Mouse (Mus musculus): ENCODE results near the gene Braf. TPM values are rescaled to one million over a fixed set of nuclear protein-coding genes. Genes with fewer than 3 reads are reported as not detected.
A peak's percentile ranks its signal among the peaks of the same experiment; 100 is the strongest.
"Not testable (repeated sequence)": the region's sequence is repeated elsewhere in the genome, so short reads cannot be mapped to it uniquely, and the experiment has no call there.

Gene Braf
- total RNA-seq (2021): 10 to 100 TPM; 43.2 to 46.1 TPM
- long read RNA-seq, experiment 1, partial matches to known transcripts: 1 of 5 reads
- long read RNA-seq, experiment 1, other reads (novel, unspliced or antisense): 4 of 5 reads
- long read RNA-seq, experiment 2, partial matches to known transcripts: 4 of 7 reads
- long read RNA-seq, experiment 2, other reads (novel, unspliced or antisense): 3 of 7 reads

DNA sequence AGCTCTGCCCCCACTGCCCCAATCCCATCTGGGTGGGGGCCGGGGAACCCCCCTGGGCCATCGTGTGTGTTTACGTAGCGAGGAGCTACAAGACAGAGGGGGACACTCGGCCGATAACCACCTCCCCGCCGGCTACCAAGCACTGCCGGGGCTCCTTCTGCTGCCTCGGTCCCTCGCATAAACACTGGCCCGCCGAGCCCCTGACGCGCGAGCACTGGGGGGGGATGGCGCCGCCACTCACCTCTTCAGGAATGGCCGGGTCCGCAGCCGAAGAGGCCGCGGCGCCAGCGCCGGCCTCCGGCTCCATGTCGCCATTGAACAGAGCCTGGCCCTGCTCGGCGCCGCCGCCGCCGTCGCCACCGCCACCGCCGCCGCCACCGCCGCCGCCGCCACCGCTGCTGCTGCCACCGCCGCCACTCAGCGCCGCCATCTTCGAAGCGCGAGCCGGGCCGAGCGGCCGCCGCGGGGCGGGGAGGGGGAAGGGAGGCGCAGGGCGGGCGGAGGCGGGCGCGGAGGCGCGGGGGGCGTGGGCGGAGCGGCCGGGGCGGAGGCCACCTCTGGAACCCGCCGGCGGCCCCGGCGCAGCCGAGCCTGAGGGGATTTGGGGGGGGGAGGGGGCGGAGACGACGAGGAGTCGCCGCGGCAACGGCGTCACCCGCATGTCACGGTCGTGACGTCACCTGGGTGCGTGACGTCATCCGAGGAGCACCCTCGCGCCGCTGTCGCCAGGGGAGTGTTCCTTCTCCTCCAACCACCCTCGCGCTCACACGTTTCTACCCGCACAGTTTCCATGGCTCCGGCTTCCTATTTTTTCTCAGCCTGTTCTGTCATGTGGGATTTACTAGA lies at the start of gene Braf:
Gene Braf (minus strand): TSS at position 598 of the 846 bp plus-strand sequence.
- peak; percentile 54 to 70 for DNase-seq (ENCODE audit: low spot score in 2 of 2)

DNA sequence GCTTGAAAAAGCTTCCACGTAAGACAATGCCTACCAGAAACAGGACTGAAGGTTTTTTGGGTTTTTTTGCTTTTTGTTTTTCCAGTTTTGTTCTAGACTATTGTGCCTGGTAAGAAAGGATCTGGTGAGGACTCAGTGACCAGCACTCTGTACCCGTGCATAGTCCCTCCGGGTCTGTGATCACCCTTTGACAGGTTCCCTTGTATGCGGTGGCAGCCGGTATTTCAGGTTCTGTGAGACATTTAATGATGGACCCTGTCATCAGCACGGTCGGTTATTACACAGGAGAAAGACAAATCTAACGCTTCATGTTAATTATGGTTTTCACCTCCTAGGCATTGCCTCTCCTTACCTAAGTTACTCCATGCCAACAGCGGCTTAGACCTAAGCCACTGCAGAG lies 49.8 kb upstream of the Braf start:
- no peak for DNase-seq (ENCODE audit: low spot score in 2 of 2)

DNA sequence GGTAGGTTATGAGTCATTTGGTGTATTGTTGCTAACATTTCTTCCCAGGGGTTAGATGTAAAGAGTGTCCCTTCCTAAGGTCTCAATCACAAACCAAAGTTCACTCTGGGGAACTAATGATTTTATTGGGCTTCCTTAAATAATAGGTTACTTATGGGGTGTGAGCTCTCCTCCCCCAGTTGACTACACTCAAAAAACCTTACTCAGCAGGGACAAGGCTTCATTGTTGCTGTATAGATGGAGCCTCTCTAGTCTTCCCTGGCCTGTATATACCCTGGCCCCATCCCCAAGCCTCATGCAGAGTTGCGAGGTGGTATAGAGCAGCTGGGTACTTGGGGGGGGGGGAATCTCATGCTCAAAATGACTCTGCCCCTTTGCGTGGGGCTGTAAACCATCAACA lies 32.0 kb upstream of the Braf start:
- no peak for DNase-seq (ENCODE audit: low spot score in 2 of 2)

DNA sequence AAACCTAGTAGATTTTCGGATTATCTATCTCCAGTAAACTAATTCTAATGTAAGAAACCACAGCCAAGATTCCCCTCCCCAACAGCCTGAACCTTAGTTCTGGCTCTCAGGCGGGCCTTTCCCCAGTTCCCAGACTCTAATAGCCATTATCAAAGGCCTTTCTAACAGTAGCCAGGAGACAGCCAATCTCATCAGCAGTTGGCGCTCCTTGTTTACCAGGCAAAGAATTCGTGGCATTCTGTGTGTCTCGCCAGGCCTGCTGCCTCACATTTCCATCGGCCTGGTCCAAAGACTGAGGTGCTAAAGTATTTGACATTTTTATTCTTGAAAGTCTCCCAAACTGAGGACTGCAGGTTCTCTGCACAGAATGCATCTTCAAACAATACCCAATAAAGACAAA lies 24.6 kb upstream of the Braf start:
- DNase-seq (ENCODE audit: low spot score in 2 of 2): no peak

DNA sequence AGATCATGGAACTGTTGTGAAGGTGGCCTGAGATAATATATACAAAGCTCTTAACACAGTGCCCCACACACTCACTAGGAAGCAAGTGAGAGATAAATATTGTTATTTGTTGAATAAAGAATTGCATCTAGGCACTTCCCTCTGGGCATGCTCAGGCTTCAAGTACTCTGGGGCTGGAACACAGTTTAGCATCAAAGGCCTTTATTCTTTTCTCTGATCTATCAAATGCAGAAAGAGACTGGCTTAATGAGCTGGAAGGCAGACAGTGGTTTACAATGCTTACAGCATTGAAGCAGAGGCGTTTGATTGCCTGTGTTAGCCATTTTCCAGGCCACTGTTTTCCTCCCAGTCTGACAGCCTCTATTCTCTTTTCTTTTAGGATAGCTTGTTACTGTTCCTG lies 21.8 kb upstream of the Braf start:
- no peak for DNase-seq (ENCODE audit: low spot score in 2 of 2)

DNA sequence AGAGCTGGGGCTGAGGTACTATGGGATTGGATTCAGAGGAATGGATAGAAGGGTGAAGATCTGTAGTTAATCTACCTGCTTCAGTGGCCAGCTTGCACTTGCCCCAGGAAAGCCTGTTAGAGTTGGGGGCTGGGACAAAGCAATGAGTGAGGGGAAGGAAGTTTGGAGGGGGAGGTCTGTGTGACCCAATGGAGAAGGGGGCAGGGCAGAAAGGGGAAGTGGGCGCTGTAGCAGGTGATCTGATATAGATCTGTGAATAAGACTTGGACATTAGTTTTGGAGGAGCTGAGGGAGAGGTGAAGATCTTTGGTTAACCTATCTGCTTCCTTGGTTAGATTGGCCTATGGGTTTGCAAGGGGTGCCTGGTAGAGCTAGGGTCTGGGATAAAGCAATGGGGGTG lies 20.2 kb upstream of the Braf start:
- DNase-seq (ENCODE audit: low spot score in 2 of 2): no peak

DNA sequence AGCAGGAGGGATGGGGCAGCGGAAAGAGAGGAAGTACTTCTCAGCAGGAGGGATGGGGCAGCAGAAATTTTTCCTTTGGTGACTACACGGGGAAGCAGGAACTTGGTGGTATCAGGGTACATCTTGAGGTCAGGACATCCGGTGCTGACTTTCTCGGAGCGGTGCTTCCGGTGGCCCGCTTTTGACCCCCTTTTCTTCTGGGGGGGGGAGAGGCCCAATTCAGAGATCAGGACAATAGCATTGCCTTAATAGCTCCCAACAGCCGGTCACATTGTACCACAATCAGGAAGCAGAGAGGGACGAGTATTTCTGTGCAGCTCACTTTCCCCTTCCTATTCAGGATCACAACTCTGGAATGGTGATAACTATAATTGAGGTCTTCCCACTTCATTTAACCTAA lies 14.4 kb upstream of the Braf start:
- DNase-seq (ENCODE audit: low spot score in 2 of 2): not testable (repeated sequence)

DNA sequence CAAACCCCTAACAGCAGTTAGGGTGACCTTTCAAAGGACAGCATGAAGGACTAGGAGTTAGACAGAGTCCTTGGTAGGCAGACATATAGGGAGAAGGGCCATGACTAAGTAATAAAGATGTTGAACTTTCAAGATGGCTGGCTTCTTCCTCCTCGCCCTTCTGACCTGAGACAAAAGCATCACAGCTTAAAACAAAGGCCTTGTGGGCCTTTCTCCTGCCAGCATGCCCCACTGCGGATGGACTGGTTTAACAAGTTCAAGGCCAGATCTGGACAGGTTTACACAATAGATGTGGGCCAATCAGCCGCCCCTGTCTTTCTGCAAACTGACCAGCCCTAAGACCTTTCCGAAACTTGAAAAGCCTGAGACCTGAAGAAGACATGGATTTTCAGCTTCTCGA lies 2.8 kb upstream of the Braf start:
- no peak for DNase-seq (ENCODE audit: low spot score in 2 of 2)

DNA sequence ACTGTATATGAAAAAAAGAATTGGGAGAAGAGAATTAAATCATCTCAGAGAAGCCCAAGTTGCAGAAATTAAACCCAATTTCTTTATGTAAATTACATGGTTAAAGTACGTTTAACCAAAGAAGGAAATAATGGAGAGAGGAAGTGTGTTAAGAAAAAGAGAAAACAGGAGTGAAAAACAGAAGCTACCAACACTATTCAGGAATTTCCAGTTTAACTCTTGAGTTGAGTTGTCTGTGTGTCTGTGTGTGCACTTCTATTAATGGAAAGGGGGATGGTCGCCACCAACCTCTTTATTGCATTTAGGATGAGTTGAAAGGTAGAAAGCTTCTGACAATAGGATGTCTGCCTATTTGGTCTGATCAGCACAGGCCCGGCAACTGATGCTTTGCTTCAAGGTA lies 886 bp upstream of the Braf start:
- no peak for DNase-seq (ENCODE audit: low spot score in 2 of 2)

DNA sequence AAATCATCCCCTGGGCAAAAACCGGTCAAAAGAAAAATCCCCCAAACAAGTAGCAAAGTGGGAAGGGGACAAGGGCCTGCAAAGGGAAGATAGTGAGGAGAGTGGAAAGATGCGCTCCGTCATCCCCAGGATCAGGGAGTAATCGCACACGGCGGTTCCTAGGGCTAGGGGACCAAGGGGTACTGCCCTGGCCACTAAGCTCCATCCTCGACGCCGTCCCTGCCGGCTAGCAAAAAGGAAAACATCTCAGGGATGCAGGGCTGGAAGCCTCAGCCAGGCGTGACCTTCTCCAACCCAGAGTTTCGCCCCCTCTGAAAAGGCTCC lies 759 bp downstream of the Braf start:
- no peak for DNase-seq (ENCODE audit: low spot score in 2 of 2)

DNA sequence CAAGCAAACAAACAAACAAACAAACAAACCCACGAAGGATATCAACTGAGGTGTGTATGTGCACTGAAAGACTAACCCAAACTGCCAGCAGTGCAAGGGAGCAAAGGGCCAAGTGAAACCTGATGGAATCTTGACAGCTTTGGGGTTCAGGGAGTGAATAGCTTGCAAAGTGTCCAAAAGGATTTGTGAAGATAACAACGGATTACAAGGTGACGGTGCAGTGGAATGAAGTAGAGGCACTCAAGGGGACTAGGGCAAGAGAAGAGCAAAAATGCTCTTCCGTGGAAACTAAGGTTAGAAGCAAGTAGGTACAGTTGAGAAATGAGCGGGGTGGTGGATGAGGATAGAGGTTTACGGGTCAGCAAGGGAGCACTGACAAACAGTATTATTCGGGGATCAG lies 1.2 kb downstream of the Braf start:
- DNase-seq (ENCODE audit: low spot score in 2 of 2): no peak

DNA sequence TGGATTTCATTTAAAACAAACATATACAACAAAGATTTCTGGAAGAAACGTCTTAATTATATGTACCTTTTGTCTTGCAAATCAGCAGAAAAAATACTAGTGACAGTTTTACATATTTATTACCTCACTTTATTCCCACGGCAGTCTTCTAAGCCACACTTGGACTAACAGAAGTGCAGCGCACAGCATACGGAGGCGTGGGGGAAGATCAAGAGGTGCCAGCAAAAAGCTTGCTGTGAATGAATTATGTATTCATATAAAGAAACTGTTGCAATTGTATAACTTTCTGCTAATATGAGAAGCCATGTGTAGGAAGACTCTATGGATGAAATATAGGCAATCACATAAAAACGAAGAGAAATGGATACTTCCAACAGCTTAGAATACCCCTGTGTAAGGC lies 6.7 kb downstream of the Braf start:
- DNase-seq (ENCODE audit: low spot score in 2 of 2): no peak

DNA sequence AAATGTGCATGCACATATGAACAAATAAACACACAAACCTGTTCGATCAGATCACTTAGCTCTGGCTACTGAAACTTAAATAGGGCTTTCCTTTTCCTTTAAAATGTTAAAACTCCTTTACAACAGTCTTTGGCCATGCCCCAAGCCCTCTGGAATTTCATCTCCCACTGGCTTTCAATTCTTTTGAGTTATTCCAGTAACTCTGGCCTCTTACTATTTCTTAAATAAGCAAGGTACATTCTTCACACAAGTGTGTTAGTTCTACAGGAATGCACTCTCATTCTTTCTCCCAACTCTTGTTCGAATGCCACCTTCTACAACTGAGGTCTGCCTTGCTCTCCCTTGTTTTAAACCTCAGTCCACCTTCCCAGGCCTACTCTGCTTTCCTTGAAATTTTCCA lies 8.2 kb downstream of the Braf start:
- no peak for DNase-seq (ENCODE audit: low spot score in 2 of 2)

DNA sequence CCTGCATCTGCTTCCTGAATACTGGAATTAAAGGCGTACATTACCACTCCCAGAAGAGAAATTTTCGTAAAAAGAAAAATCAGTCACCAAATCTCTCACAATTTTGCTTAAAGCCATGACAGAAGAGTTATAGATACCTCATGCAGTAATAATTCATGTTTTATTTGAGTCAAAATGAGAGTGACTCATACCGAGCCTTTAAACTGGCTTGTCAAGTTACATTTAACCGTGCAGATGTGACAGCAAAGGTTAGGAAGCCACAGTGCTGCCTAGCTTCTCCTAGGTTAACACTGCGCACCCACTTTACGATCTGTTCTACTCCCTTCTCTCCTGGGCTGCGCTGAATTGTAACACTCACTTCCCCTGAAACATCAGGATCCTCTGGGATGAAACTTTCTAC lies 10.9 kb downstream of the Braf start:
- DNase-seq (ENCODE audit: low spot score in 2 of 2): no peak

DNA sequence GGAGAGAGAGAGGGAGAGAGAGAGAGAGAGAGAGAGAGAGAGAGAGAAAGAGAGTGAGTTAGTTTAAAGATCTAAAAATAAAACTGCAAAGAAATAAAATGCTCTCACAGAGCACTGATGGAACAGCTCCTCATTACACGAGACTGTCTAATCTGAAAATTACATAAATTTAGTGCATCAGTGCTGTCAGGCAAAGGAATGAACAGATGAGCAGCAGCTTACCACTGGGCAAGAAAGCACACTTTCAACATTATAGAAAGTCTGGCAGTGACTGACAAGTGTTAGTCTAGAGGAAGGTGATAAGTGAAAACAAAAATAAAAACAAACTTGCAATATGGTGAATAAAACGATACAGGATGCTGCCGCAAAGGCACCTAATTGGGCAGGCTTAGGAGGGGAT lies 11.9 kb downstream of the Braf start:
- DNase-seq (ENCODE audit: low spot score in 2 of 2): no peak

DNA sequence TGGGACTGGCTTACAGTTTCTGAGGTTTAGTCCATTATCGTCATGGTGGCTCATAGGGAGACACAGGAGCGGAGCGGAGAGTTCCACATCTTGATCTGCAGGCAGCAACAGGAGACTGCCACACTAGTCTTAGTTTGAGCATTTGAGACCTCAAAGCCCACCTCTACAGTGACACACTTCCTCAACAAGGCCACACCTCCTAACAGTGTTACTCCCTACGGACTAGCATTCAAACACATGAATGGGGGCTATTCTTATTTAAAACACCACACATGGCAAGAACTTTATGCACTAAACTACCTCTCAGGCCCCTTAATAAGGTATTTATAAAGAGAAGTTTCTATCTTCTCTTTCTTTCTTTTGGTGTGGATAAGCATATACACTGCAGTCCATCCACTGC lies 19.6 kb downstream of the Braf start:
- DNase-seq (ENCODE audit: low spot score in 2 of 2): no peak

DNA sequence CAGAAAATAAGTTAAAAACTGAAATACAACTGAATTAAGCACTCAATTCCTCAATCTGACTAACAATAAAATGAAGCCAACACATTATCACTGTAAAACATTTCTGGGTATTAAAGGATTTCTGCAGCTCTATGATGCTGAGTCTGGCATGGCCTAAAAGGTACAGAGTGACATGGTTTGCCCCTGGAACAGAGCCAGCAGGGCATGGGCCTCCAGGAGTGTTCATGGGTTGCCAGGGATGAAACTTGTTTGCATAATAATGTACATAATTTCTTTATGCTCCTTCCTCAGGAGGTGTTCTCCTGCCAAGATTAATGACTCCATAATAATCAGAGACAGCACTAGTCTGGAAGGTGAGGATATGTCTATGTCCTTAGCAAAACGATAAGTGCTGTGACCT lies 32.1 kb downstream of the Braf start:
- no peak for DNase-seq (ENCODE audit: low spot score in 2 of 2)

DNA sequence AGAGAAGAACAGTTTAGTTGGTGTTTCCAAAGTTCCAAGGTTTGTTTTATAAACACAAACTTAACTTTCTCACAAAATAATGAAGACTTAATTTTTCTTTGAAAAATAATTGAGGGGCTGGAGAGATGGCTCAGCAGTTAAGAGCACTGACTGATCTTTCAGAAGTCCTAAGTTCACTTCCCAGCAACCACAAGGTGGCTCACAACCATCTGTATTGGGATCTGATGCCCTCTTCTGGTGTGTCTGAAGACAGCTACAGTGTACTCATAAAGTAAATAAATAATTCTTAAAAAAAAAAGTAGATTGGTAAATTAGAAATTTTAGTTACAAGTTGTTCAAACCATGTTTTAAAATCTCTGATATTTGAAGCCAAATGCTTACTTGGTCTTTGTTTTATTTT lies 38.4 kb downstream of the Braf start:
- DNase-seq (ENCODE audit: low spot score in 2 of 2): not testable (repeated sequence)

DNA sequence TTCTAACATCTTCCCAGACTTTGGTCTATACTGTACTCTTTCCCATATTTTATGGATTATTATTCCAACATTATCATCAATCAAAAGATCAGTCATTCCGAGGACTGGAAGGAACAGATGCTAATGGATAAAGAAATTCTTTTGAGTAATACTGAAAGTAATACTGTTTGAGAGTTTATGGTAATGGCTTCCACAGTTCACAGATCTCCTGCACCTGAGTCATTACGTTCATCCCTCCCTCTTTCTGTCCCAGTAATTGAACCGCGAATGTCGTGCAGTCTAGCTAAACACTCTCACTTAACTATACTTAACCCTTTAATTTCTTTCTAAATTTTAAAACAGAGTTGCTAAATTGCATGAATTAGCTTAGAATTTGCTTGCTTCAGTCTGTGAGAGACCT lies 43.5 kb downstream of the Braf start:
- no peak for DNase-seq (ENCODE audit: low spot score in 2 of 2)

DNA sequence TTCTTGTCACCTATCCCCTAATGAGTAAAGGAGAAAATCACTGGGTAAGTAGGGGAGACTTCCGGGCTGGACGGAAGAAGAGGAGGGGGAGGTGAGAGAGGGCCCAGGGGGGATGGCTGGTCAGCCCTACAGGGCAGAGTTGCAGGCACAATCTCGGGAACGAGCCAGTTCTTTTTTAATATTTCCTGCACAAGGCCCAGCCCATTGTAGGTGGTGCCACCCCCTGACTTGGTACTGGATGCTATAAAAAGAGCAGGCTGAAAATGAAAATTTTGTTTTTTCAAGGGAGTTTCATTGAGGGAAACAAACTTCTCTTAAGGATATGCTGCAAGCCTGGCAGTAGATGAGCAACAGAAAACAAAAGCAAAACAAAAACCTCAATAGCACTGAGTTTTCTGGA lies 44.7 kb downstream of the Braf start:
- no peak for DNase-seq (ENCODE audit: low spot score in 2 of 2)

DNA sequence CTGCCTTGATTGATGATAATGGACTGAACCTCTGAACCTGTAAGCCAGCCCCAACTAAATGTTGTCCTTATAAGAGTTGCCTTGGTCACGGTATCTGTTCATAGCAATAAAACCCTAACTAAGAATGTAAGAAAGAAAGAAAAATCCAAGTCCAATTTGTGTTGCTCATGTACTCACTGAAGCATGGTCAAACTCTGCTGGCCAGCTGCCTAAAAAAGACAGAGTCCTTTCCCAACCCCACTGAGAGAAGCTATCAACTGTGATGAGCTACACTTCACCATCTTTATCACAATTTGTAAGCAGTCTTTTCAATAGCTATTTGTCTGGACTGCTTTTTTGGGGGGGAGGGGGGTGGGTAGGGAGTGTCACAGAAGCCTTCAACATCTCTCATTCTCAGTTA lies 47.0 kb downstream of the Braf start:
- DNase-seq (ENCODE audit: low spot score in 2 of 2): no peak

DNA sequence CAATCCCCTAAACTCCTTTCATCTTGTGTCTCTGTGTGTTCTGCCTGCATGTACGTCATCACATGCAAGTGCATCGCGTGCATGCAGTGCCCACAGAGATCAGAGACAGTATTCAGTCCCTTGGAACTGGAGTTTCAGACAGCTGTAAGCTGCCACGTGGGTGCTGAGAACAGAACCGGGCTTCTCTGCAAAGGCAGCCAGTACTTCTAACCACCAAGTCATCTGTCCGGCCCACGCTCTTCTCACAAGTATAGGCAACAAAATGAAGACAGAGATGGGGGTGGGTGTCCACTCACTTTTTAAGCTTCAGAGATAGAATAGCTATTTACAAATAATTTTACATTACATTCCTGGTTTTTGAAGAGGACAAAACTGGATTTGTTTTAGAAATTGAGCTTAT lies 50.2 kb downstream of the Braf start:
- DNase-seq (ENCODE audit: low spot score in 2 of 2): no peak

DNA sequence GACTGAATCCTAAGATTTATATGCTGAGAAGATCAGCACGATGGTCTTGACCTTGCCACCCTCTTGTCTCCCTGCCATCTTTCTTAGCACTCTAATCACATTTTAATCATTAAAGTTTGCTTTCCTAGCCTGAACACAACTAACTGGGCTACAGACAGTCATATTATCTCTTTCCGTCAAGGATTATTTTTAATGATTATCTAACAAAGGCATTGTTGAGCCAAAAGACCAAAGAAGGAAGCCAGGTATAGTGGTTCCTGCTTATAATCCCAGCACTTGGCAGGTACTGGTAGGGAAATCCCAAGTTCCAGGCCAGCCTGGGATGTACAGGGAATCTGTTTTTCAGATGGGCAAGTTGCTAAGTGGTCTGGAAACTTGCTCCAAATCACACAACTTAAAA lies 114.0 kb downstream of the Braf start:
- no peak for DNase-seq (ENCODE audit: low spot score in 2 of 2)

All from adrenal gland, postnatal 4 days (tissue).